Mouse (Mus musculus): ENCODE measurements at regions not wholly inside any gene's neighbourhood (a gene's known extent, or its start where the extent isn't known, plus 50 kb on each side); places are given as distances from the start of the nearest gene placed in this dataset.

DNA sequence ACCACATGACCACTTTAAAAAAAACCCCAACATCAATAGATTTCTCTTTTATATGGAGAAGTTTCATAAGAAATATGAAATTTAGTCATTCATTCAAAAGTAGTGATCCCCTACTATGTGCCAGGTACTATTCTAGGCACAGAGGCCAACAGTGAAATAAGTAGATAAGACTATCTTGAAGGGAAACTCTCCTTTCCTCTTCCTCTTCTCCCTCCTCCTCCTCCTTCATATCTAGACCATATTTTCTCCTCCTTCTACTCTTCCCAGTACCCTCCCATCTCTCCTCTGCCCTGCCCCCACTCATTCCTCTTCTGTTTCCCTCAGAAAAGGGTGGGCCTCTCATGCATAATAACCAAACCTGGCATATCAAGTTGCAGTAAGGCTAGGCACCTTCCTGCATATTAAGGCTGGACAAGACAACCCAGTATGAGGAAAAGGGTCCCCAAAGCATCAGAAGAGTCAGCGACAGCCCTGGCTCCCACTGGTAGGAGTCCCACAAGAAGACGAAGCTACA, 54.4 kb upstream of the Prickle1 start:
- 84% methylated on average over 2 of the region's 2 CpGs for WGBS
- ATAC-seq (replicated peaks; ENCODE audit: low FRiP score): no peak
- no peak for DNase-seq (ENCODE audit: low spot score)
- H3K4me3 ChIP-seq (ENCODE audit: low read depth, low read length): no peak overlapping the region
- H3K27me3 ChIP-seq (ENCODE audit: control insufficient read depth, insufficient read depth, low read length): no peaks in the 10 kb centered on the region
- H3K9me3 ChIP-seq (ENCODE audit: control insufficient read depth, low read length): no peaks in the 10 kb centered on the region
- H3K4me1 ChIP-seq (replicated peaks; ENCODE audit: control insufficient read depth, insufficient read depth, low read length): no peaks in the 10 kb centered on the region
- no peaks in the 10 kb centered on the region for H3K36me3 ChIP-seq (ENCODE audit: control insufficient read depth, insufficient read depth, low read length)
- no peak overlapping the region for H3K27ac ChIP-seq (ENCODE audit: low read depth, low read length)
- H3K9ac ChIP-seq (ENCODE audit: low read length): no peak overlapping the region
- H3K4me2 ChIP-seq (ENCODE audit: low read depth, low read length, severe bottlenecking): no peak overlapping the region

DNA sequence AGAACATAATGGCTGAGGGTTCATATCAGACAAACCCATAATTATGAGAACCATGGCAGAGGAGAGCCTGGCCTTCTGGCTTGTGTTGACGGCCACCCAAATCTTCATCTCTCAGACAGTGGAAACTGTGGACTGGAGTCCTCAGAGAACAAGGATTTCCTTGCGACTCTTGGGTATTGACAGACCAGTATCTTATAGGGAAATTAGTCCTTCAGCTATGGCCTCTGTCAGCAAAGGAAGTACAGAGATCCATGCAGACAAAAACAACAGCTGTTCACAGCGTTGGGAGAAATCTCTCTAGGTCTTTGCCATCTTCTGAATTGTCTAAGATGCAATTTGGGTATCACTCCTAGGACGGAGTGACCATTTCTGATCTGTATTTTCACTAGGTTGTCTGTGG, 53.0 kb upstream of the Prickle1 start:
- Histone ChIP-seq H3K27me3 (ENCODE audit: control insufficient read depth, insufficient read depth, low read length) (no peaks in the 10 kb centered on the region), H3K9me3 (ENCODE audit: control insufficient read depth, low read length) (no peaks in the 10 kb centered on the region), H3K4me3 (ENCODE audit: low read depth, low read length) (no peak overlapping the region), H3K36me3 (ENCODE audit: control insufficient read depth, insufficient read depth, low read length) (no peaks in the 10 kb centered on the region), H3K9ac (ENCODE audit: low read length) (no peak overlapping the region), H3K4me1 (replicated peaks; ENCODE audit: control insufficient read depth, insufficient read depth, low read length) (no peaks in the 10 kb centered on the region), H3K4me2 (ENCODE audit: low read depth, low read length, severe bottlenecking) (no peak overlapping the region), H3K27ac (ENCODE audit: low read depth, low read length) (no peak overlapping the region)
- ATAC-seq (replicated peaks; ENCODE audit: low FRiP score) (no peak), DNase-seq (ENCODE audit: low spot score) (no peak)
- 83% methylated on average over 4 of the region's 4 CpGs for WGBS

DNA sequence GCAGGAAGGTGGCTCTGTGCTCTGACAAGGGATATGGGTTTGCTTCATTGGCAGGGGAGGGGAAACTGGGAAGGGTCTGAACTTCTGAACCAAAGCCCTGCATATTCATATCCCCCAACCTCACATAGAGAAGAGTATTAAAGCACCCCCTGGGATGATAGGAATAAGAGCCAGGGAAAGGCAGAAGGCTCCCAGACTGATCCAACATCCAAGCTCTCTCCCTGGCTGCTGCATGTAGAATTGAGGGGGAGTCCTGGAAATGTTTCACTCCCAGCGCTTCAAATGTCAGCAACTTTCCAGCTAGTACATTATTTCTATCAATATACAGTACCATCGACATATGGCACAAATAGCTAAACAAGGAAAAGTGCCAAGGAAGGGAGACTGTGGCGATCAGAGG, 51.1 kb upstream of the Prickle1 start:
- DNase-seq (ENCODE audit: low spot score) (no peak), ATAC-seq (replicated peaks; ENCODE audit: low FRiP score) (no peak)
- Histone ChIP-seq H3K9me3 (ENCODE audit: control insufficient read depth, low read length) (no peaks in the 10 kb centered on the region), H3K27ac (ENCODE audit: low read depth, low read length) (no peak overlapping the region), H3K4me3 (ENCODE audit: low read depth, low read length) (no peak overlapping the region), H3K4me1 (replicated peaks; ENCODE audit: control insufficient read depth, insufficient read depth, low read length) (no peaks in the 10 kb centered on the region), H3K36me3 (ENCODE audit: control insufficient read depth, insufficient read depth, low read length) (no peaks in the 10 kb centered on the region), H3K4me2 (ENCODE audit: low read depth, low read length, severe bottlenecking) (no peak overlapping the region), H3K9ac (ENCODE audit: low read length) (no peak overlapping the region), H3K27me3 (ENCODE audit: control insufficient read depth, insufficient read depth, low read length) (no peaks in the 10 kb centered on the region)
- WGBS: 93% methylated on average over 3 of the region's 3 CpGs

DNA sequence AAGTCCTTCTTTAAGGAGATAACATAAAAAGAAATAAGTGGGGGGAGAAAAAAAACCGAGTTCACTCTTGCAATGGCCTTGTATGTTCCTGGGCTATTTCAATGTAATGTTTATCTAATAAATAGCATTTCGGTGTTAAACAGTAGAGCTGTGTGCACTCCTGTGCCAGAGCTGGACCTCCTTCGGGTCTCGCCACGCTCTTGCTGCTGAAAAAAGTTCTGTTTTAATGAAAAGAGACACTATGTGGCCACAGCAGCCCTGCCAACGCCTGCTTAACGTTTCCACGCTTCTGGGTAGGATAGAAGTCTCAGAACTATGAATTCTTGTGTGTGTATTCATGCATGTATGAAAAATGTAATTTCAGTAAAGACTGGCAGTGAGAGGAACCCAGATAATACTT, 50.3 kb upstream of the Prickle1 start:
- H3K4me1 ChIP-seq (replicated peaks; ENCODE audit: control insufficient read depth, insufficient read depth, low read length): no peaks in the 10 kb centered on the region
- H3K27ac ChIP-seq (ENCODE audit: low read depth, low read length): no peak overlapping the region
- no peaks in the 10 kb centered on the region for H3K36me3 ChIP-seq (ENCODE audit: control insufficient read depth, insufficient read depth, low read length)
- ATAC-seq (replicated peaks; ENCODE audit: low FRiP score) (no peak), DNase-seq (ENCODE audit: low spot score) (no peak)
- no peak overlapping the region for H3K4me2 ChIP-seq (ENCODE audit: low read depth, low read length, severe bottlenecking)
- H3K4me3 ChIP-seq (ENCODE audit: low read depth, low read length): no peak overlapping the region
- H3K9me3 ChIP-seq (ENCODE audit: control insufficient read depth, low read length): no peaks in the 10 kb centered on the region
- no peaks in the 10 kb centered on the region for H3K27me3 ChIP-seq (ENCODE audit: control insufficient read depth, insufficient read depth, low read length)
- H3K9ac ChIP-seq (ENCODE audit: low read length): no peak overlapping the region
- WGBS: 87% methylated on average over 8 of the region's 8 CpGs

All from forebrain, embryonic 11.5 days (tissue).